Mouse (Mus musculus) cortical plate, adult 2 months (tissue): ENCODE measurements around the gene Gm44511. TPM values are rescaled to one million over a fixed set of nuclear protein-coding genes. Genes with fewer than 3 reads are reported as not detected.

Experiments
- H3K27ac ChIP-seq: fragments of 200-500 bp; 2 replicates; pipeline ENCODE4 v1.5.1; 2012; ENCODE audit warnings: low read length, control low read depth, inconsistent platforms; ENCODE audit not compliant: insufficient read depth
- H3K4me1 ChIP-seq: fragments of 200-500 bp; 2 replicates; pipeline ENCODE4 v1.6.1; 2011; ENCODE audit warnings: low read length; ENCODE audit not compliant: control insufficient read depth, insufficient read depth
- H3K4me3 ChIP-seq: fragments of 200-500 bp; 2 replicates; pipeline ENCODE4 v1.5.1; 2011; ENCODE audit warnings: mild to moderate bottlenecking, low read length, control low read depth; ENCODE audit not compliant: insufficient read depth
- CTCF ChIP-seq: fragments of 200-500 bp; IDR thresholded peaks from 2 replicates; pipeline ENCODE4 v1.5.1; 2011; ENCODE audit warnings: mild to moderate bottlenecking, control low read depth, low read length; ENCODE audit not compliant: insufficient read depth; ENCODE audit errors: extremely low read depth
- POLR2A ChIP-seq: fragments of 200-500 bp; IDR thresholded peaks from 2 replicates; pipeline ENCODE4 v1.6.1; 2011; ENCODE audit warnings: mild to moderate bottlenecking, low read length, control low read depth; ENCODE audit not compliant: insufficient read depth; ENCODE audit errors: extremely low read depth
- polyA plus RNA-seq: library from polyadenylated mRNA; depleted of rRNA; stranded (reverse); fragments of >200 nt; gene quantifications from 2 replicates; pipeline ENCODE4 v1.2.3, GENCODE M21; 2012; rRNA removed

Gm44511 gene
- not detected in 2 replicates for polyA plus RNA-seq

GRCm38 (mm10) chr6:128826132-128826531 is at the start of gene Gm44511, which contains the start of gene Klrb1b:
Gene Gm44511, minus strand, starts transcription at chr6:128826315.
Gene Klrb1b, minus strand, starts transcription at chr6:128826331.
- Histone ChIP-seq H3K4me1 (no peaks in the 10 kb centered on the region), H3K27ac (no peak within 1 kb of the TSS), H3K4me3 (no peak within 1 kb of the TSS)
- no peak for TF ChIP-seq POLR2A
- TF ChIP-seq CTCF, result no peak

DNA sequence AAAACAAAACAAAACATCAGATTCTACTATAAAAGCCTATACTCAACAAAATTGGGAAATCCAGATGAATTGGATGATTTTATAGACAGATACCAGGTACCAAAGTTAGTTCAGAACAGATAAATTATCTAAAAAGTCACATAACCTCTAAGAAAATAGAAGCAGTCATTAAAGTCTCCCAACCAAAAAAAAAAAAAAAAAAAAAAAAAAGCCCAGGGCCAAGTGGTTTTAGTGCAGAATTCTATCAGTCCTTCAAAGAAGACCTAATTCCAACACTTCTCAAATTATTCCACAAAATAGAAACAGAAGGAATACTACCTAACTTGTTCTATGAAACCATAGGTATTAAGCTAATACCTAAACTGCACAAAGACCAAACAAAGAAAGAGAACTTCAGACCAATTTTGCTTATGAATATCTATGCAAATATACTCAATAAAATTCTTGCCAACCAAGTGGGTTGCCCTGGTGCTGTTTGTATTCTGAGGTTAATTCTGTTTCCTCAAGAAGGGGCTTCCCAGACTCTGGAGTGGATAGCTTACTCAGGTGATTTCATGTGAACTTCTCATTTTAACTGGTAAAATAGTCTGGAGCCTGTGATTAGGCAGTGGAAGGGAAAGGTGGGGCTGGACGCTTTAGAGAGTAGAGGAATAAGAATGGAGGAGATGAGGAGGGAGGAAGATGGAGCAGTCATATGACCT is 45.9 kb upstream of the Gm44511 start:
- no peak overlapping the region for H3K4me3 ChIP-seq
- H3K4me1 ChIP-seq, result no peaks in the 10 kb centered on the region
- no peak for TF ChIP-seq CTCF
- TF ChIP-seq POLR2A, result no peak
- no peak overlapping the region for H3K27ac ChIP-seq

GRCm38 (mm10) chr6:128868861-128869260 is 42.7 kb upstream of the Gm44511 start:
- no peaks in the 10 kb centered on the region for H3K4me1 ChIP-seq
- H3K27ac ChIP-seq, result no peak overlapping the region
- H3K4me3 ChIP-seq, result no peak overlapping the region
- TF ChIP-seq CTCF (no peak), POLR2A (no peak)

- Histone ChIP-seq H3K27ac (no peak overlapping the region), H3K4me1 (no peaks in the 10 kb centered on the region)
- TF ChIP-seq CTCF (no peak), POLR2A (no peak)
These were observed 31.9 kb upstream of the Gm44511 start for GRCm38 (mm10) chr6:128857976-128858375.

DNA sequence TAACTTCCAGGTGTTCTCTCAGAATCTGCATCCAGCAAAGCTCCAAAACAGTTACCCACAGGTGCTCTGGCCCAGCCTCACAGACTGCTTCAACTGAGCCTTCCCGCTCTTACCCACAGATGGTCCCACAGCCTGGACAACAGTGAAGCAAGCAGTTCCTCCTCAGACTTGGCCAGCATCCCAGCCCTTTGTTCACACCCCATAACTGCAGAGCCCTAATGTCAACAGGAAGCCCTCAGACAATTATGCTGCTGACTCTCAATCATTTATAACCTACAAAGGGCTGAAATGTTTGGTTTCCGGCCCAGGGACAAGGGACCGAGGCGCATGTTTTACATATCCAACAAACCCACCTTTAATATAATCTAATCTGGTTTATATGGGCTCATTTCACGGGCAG is 30.1 kb upstream of the Gm44511 start:
- Histone ChIP-seq H3K27ac (no peak overlapping the region), H3K4me1 (no peaks in the 10 kb centered on the region), H3K4me3 (no peak overlapping the region)
- TF ChIP-seq CTCF (no peak), POLR2A (no peak)

More at GRCm38 (mm10) chr6:128857976-128858375, 31.9 kb upstream of the Gm44511 start:
- no peak overlapping the region for H3K4me3 ChIP-seq

DNA sequence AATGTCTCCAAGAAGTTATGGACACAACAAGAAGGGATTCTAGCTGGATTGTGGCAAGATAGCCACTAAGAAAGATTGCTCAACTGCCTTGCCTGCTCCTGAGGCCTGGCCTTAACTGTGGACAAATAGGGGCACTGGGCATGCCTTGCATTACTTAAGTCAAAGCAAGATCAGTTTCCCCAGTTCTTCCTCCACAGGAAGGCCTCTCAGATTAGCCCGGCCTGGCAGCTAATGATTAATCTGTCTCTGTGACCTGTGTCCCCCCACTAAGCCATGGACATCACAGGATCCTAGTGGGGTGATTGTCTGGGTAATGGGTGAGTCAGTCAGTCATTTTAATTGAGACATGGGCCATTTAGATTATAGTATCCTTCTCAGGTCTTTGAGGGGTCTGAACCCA is 29.4 kb upstream of the Gm44511 start:
- no peak overlapping the region for H3K27ac ChIP-seq
- no peak overlapping the region for H3K4me3 ChIP-seq
- no peak for TF ChIP-seq CTCF
- no peak for TF ChIP-seq POLR2A
- H3K4me1 ChIP-seq, result no peaks in the 10 kb centered on the region

- Histone ChIP-seq H3K4me1 (no peaks in the 10 kb centered on the region), H3K27ac (no peak overlapping the region), H3K4me3 (no peak overlapping the region)
- TF ChIP-seq CTCF (no peak), POLR2A (no peak)
These were observed 28.8 kb upstream of the Gm44511 start for GRCm38 (mm10) chr6:128854895-128855294.

- no peak for TF ChIP-seq POLR2A
- TF ChIP-seq CTCF, result peak; percentile 38; the same call in 1 of the 2 replicates
- Histone ChIP-seq H3K4me1 (no peaks in the 10 kb centered on the region), H3K4me3 (no peak overlapping the region), H3K27ac (no peak overlapping the region)
These were observed 28.1 kb upstream of the Gm44511 start for GRCm38 (mm10) chr6:128854024-128854820.

DNA sequence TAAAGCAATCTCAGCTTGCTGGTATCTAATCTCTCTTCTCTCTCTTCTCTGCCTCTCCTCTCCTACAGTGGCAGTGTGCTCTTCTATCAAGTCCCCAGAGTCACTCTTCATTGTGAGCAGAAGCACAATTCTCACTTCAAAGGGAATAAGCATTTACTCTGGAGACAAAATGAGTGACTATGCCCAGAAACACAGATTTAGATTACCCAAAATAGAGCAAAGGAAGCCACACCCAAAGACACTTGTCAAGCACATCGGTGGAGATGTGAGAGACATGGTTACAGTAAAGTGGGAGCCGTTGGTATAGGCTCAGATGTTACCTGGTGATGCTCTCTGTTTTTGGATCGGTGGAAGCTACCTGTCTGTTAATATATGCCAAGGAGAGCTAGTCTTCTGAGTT is 26.7 kb upstream of the Gm44511 start:
- H3K4me3 ChIP-seq, result no peak overlapping the region
- H3K4me1 ChIP-seq, result no peaks in the 10 kb centered on the region
- H3K27ac ChIP-seq, result no peak overlapping the region
- TF ChIP-seq POLR2A, result no peak
- no peak for TF ChIP-seq CTCF
